Mouse (Mus musculus) kidney, postnatal 10 days (tissue): ENCODE data around the gene Cdc5l.

Source experiments
- DNase-seq: peaks from one replicate; pipeline ENCODE4 v3.0.0; 2021; ENCODE audit warnings: mixed read lengths

Cdc5l gene

DNA sequence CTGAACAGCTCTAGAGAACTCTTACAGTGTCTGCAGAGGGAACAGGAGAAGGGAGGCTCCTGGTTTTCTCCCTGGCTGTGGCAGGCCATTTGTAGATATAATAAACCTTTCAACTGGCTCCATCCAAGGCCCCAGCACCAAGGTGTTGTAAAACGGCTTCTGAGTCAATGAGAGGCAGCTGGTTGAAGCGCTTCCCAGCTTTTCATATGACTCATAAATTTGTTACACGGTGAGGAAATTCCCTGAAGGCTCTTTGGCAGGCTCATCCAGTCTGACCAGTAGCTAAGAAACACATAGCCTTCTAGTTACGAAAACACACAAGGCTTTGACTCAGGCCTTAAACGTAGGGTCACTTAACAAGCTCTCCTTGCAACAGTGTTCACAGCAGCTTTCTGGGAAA, 74.1 kb downstream of the Cdc5l start:
- no peak for DNase-seq

GRCm38 (mm10) chr17:45356431-45356830, 77.1 kb downstream of the Cdc5l start:
- DNase-seq = no peak

GRCm38 (mm10) chr17:45347951-45348350, 85.6 kb downstream of the Cdc5l start:
- DNase-seq = no peak
